Mouse (Mus musculus): Measurements from ENCODE around the gene Gm11541. TPM values are rescaled to one million over a fixed set of nuclear protein-coding genes. Genes with fewer than 3 reads are reported as not detected.
"Not testable (repeated sequence)": the region's sequence is repeated elsewhere in the genome, so short reads cannot be mapped to it uniquely, and the experiment has no call there.

Gene Gm11541
- polyA plus RNA-seq, 1 experiment from 2014 or later, result not detected

- H3K36me3 ChIP-seq (replicated peaks), result no peaks in the 10 kb centered on the region
- H3K4me3 ChIP-seq, result peak overlapping the region; percentile 30
- no peaks in the 10 kb centered on the region; the same call in 1 of the 2 replicates for H3K9me3 ChIP-seq
- peak overlapping the region; percentile 65 for H3K27ac ChIP-seq (replicated peaks)
- H3K4me1 ChIP-seq, result peaks cover 24% of the 10 kb centered on the region
- H3K27me3 ChIP-seq (replicated peaks; ENCODE audit: low read depth, poor library complexity, severe bottlenecking), result 0 out of 2 replicates have a peak, but pooled peaks cover 12% of the 10 kb centered on the region
- DNase-seq (ENCODE audit: low spot score), result no peak
- 36% methylated on average over 11 of the region's 11 CpGs for WGBS
These were observed 12.9 kb upstream of the Gm11541 start for GRCm38 (mm10) chr11:94717239-94717638.

DNA sequence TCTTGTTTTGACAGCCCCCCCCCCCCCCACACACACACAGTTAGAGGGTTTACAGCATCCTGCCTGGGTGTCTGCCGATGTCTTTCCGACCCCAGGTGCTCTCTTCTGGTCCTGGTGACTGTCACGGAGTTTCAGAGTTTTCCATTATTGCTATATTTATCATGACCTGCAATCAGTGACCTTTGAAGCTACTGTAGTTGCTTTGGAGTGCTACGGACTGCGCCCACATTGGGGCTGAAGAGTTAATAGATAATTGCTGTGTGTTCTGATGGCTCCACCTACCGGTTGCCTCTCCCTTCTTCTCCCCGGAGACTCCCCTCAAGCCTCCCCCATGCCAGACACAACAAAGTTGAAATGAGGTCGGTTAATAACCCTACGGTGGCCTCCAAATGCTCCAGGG is 12.5 kb upstream of the Gm11541 start:
- Histone ChIP-seq H3K4me1 (peaks cover 24% of the 10 kb centered on the region), H3K4me3 (peak overlapping the region; percentile 30), H3K27ac (replicated peaks) (peak overlapping the region; percentile 65; the same call in 1 of the 2 replicates), H3K27me3 (replicated peaks; ENCODE audit: low read depth, poor library complexity, severe bottlenecking) (0 out of 2 replicates have a peak, but pooled peaks cover 12% of the 10 kb centered on the region), H3K36me3 (replicated peaks) (no peaks in the 10 kb centered on the region), H3K9me3 (no peaks in the 10 kb centered on the region; the same call in 1 of the 2 replicates)
- DNase-seq (ENCODE audit: low spot score), result peak; percentile 50
- 11% methylated on average over 9 of the region's 9 CpGs for WGBS

DNA sequence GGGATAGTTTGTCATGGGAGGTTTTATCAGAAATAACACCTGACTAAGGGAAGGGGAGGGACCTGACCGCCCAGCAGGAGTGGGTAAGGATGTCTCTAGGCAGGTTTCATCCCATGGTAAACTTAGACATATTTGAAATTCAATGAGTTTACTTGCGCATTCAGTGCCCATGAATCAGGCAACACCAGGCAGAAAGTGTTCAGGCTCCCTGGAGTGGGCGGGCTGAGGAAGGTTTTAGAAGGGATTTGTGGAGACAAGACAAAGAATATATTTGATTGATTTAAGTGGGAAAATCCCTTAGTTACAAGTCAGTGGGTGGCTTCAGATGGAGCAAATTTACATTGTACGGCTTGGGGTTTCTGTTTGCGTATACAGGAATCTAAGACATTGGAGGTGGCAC is 11.3 kb upstream of the Gm11541 start:
- H3K27ac ChIP-seq (replicated peaks), result no peak overlapping the region
- 82% methylated on average over 5 of the region's 5 CpGs for WGBS
- no peak overlapping the region for H3K4me3 ChIP-seq
- H3K4me1 ChIP-seq, result peaks cover 24% of the 10 kb centered on the region
- H3K36me3 ChIP-seq (replicated peaks), result no peaks in the 10 kb centered on the region
- H3K27me3 ChIP-seq (replicated peaks; ENCODE audit: low read depth, poor library complexity, severe bottlenecking), result 0 out of 2 replicates have a peak, but pooled peaks cover 12% of the 10 kb centered on the region
- no peaks in the 10 kb centered on the region; the same call in 1 of the 2 replicates for H3K9me3 ChIP-seq
- no peak for DNase-seq (ENCODE audit: low spot score)

- DNase-seq (ENCODE audit: low spot score), result no peak
These were observed 9.1 kb upstream of the Gm11541 start for GRCm38 (mm10) chr11:94713246-94713860.

DNA sequence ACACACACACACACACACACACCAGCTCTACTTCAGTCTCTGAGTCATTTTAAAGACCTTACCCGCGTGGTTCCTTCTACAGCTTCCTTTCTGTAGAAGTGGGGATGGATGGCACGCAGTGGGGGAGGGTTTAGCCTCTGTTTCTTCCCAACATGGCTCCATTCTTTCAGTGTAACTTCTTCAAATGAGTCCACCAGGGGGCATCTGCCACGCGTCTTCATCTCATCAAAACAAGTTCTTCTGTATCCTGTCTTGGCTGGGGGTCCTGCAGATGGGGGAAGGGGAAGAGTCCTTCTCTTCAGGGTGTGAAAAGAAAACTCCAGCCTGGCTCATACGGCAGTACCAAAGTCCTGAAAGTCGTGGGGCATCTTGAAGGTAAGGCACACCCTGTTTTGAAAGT is 279 bp downstream of the Gm11541 start:
- H3K4me3 ChIP-seq, result no peak overlapping the region
- peaks cover 23% of the 10 kb centered on the region for H3K4me1 ChIP-seq
- H3K27ac ChIP-seq (replicated peaks), result no peak overlapping the region
- WGBS, result 42% methylated on average over 7 of the region's 7 CpGs
- no peak for DNase-seq (ENCODE audit: low spot score)
- H3K9me3 ChIP-seq, result no peaks in the 10 kb centered on the region
- no peaks in the 10 kb centered on the region; the same call in 1 of the 2 replicates for H3K27me3 ChIP-seq (replicated peaks; ENCODE audit: low read depth, poor library complexity, severe bottlenecking)
- H3K36me3 ChIP-seq (replicated peaks), result no peaks in the 10 kb centered on the region

More at GRCm38 (mm10) chr11:94713246-94713860, 9.1 kb upstream of the Gm11541 start:
- no peaks in the 10 kb centered on the region; the same call in 1 of the 2 replicates for H3K9me3 ChIP-seq
- no peak overlapping the region; the same call in 1 of the 2 replicates for H3K27ac ChIP-seq (replicated peaks)
- H3K4me1 ChIP-seq, result peaks cover 24% of the 10 kb centered on the region
- WGBS, result 58% methylated on average over 11 of the region's 11 CpGs
- no peaks in the 10 kb centered on the region for H3K36me3 ChIP-seq (replicated peaks)
- no peak overlapping the region for H3K4me3 ChIP-seq
- H3K27me3 ChIP-seq (replicated peaks; ENCODE audit: low read depth, poor library complexity, severe bottlenecking), result 0 out of 2 replicates have a peak, but pooled peaks cover 12% of the 10 kb centered on the region

DNA sequence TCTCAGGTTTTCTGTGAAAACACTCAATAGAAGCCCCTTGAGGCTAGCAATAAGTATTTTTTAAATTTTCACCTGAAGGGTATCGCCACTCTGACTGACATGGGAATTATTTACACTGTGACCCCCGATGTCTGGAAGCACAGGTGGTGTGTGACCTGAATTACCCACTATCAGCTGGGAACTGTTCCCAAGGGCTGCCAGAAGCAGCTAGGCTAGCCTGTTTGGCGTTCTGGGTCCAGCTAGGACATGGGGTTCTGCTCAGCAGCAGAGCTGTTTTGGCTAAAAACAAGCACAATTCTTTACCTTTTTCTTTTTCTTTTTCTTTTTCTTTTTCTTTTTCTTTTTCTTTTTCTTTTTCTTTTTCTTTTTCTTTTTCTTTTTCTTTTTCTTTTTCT is 2.1 kb downstream of the Gm11541 start:
- no peaks in the 10 kb centered on the region for H3K36me3 ChIP-seq (replicated peaks)
- WGBS, result 54% methylated on average over 3 of the region's 3 CpGs
- H3K4me1 ChIP-seq, result peaks cover 28% of the 10 kb centered on the region
- H3K9me3 ChIP-seq, result no peaks in the 10 kb centered on the region
- no peak overlapping the region for H3K27ac ChIP-seq (replicated peaks)
- H3K27me3 ChIP-seq (replicated peaks; ENCODE audit: low read depth, poor library complexity, severe bottlenecking), result no peaks in the 10 kb centered on the region; the same call in 1 of the 2 replicates
- DNase-seq (ENCODE audit: low spot score), result no peak
- no peak overlapping the region for H3K4me3 ChIP-seq

DNA sequence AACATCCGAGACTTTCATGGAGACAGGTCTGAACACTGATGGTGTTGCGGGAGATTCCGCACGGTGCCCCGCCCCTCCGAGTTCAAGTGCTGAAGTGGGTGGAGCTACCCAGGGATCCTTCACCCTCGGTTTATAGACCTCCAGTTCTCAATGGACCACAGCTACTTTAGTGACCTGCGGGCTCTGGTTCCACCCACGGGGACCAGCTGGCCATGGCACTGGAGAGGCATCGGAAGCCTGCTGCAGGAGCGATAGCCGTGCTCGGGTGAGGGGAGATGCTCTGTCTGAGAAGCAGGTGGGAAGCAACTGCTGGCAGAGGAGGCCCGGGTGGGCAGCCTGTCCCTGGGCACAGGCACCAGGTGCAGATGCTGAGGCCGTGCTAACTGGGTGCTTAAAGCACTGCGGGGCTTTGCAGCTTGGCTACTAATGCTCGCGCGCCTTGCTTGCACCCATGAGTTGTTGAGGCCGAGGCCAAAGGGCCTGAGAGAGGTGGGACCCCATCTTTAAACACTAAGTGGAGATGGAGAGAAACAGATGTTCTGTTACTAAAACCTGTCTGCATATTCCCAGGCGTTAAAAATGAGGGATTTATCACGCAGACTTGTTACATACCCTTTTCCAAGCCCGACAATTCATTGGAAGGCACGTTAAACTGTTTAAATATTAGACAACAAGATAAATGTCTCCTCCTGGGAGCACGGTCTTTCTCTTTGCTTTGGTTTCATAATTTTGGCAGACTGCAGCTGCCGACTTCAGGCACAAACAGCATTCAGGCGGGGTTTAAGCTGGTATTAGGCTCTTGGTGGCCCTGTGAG is 2.7 kb downstream of the Gm11541 start:
- H3K27ac ChIP-seq (replicated peaks), result peak overlapping the region; percentile 63; the same call in 1 of the 2 replicates
- WGBS, result 68% methylated on average over 27 of the region's 27 CpGs
- H3K36me3 ChIP-seq (replicated peaks), result no peaks in the 10 kb centered on the region

DNA sequence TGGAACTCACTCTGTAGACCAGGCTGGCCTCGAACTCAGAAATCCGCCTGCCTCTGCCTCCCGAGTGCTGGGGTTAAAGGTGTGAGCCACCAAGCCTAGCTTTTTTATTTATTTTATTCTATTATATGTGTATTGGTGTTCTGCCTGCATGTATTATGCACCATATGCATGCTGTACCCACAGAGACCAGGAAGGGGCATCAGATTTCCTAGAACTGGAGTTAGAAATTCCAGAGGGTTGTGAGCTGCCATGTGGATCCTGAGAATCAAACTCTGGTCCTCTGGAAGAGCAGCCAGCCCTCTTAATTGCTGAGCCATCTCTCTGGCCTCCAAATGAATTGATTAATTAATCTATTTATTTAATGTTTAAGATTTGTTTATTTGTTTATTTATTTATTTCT is 4.9 kb downstream of the Gm11541 start:
- Histone ChIP-seq H3K27ac (replicated peaks) (no peak overlapping the region), H3K4me1 (peaks cover 28% of the 10 kb centered on the region), H3K27me3 (replicated peaks; ENCODE audit: low read depth, poor library complexity, severe bottlenecking) (no peaks in the 10 kb centered on the region; the same call in 1 of the 2 replicates), H3K4me3 (no peak overlapping the region), H3K36me3 (replicated peaks) (no peaks in the 10 kb centered on the region), H3K9me3 (no peaks in the 10 kb centered on the region)
- WGBS, result 93% methylated on average over 3 of the region's 3 CpGs
- no peak for DNase-seq (ENCODE audit: low spot score)

More for the DNA sequence above, 2.7 kb downstream of the Gm11541 start:
- Histone ChIP-seq H3K27me3 (replicated peaks; ENCODE audit: low read depth, poor library complexity, severe bottlenecking) (no peaks in the 10 kb centered on the region; the same call in 1 of the 2 replicates), H3K9me3 (no peaks in the 10 kb centered on the region), H3K4me1 (peaks cover 28% of the 10 kb centered on the region), H3K4me3 (no peak overlapping the region)
- DNase-seq (ENCODE audit: low spot score), result no peak

- peaks cover 27% of the 10 kb centered on the region for H3K4me1 ChIP-seq
- H3K27ac ChIP-seq (replicated peaks), result peak overlapping the region; percentile 57; the same call in 1 of the 2 replicates
- 47% methylated on average over 13 of the region's 13 CpGs for WGBS
- no peaks in the 10 kb centered on the region for H3K9me3 ChIP-seq
- H3K4me3 ChIP-seq, result no peak overlapping the region
- H3K27me3 ChIP-seq (replicated peaks; ENCODE audit: low read depth, poor library complexity, severe bottlenecking), result no peaks in the 10 kb centered on the region; the same call in 1 of the 2 replicates
- DNase-seq (ENCODE audit: low spot score), result no peak
- no peaks in the 10 kb centered on the region for H3K36me3 ChIP-seq (replicated peaks)
These were observed 6.4 kb downstream of the Gm11541 start for GRCm38 (mm10) chr11:94697703-94698464.

DNA sequence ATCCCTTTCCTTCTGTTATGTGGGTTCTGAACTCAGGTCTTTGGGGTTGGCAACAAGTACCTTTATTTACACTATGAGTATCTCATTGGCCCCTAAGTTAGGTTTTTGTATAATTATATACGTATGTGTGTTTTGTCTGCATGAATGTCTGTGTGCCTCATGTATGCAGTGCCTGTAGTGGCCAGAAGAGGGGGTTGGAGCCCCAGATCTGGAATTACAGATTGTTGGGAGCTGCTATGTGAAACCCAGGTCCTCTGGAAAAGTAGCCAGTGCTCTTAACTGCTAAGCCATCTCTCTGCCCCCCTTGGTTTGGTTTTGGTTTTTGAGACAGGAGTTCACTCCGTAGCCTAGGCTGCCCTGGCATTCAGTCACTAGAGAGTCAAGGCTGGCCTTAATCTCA is 7.2 kb downstream of the Gm11541 start:
- H3K4me3 ChIP-seq, result no peak overlapping the region
- DNase-seq (ENCODE audit: low spot score), result no peak
- WGBS, result 88% methylated on average over 2 of the region's 2 CpGs
- peaks cover 23% of the 10 kb centered on the region for H3K4me1 ChIP-seq
- no peaks in the 10 kb centered on the region for H3K9me3 ChIP-seq
- H3K27ac ChIP-seq (replicated peaks), result no peak overlapping the region
- H3K36me3 ChIP-seq (replicated peaks), result no peaks in the 10 kb centered on the region
- no peaks in the 10 kb centered on the region; the same call in 1 of the 2 replicates for H3K27me3 ChIP-seq (replicated peaks; ENCODE audit: low read depth, poor library complexity, severe bottlenecking)

- peaks cover 7% of the 10 kb centered on the region for H3K4me1 ChIP-seq
- no peak overlapping the region for H3K4me3 ChIP-seq
- 82% methylated on average over 6 of the region's 6 CpGs for WGBS
- no peaks in the 10 kb centered on the region for H3K27me3 ChIP-seq (replicated peaks; ENCODE audit: low read depth, poor library complexity, severe bottlenecking)
- no peaks in the 10 kb centered on the region for H3K9me3 ChIP-seq
- H3K27ac ChIP-seq (replicated peaks), result no peak overlapping the region
- no peaks in the 10 kb centered on the region for H3K36me3 ChIP-seq (replicated peaks)
- DNase-seq (ENCODE audit: low spot score), result no peak
These were observed 8.8 kb downstream of the Gm11541 start for GRCm38 (mm10) chr11:94695508-94695907.

GRCm38 (mm10) chr11:94692502-94692901 is 11.8 kb downstream of the Gm11541 start:
- not testable (repeated sequence) for H3K36me3 ChIP-seq (replicated peaks); H3K4me1 ChIP-seq; H3K9me3 ChIP-seq; DNase-seq (ENCODE audit: low spot score); H3K27me3 ChIP-seq (replicated peaks; ENCODE audit: low read depth, poor library complexity, severe bottlenecking); H3K4me3 ChIP-seq; H3K27ac ChIP-seq (replicated peaks)

Measured in embryonic facial prominence, embryonic 10.5 days (tissue).